Mouse (Mus musculus) neural tube, embryonic 15.5 days (tissue): ENCODE results near the gene Atp13a2. TPM values are rescaled to one million over a fixed set of nuclear protein-coding genes. Genes with fewer than 3 reads are reported as not detected.

ENCODE experiments used
- ATAC-seq: fragments of 200-750 bp; cut with Nextera tagmentation; 2 replicates; pipeline ENCODE4 v1.8.0; 2017; ENCODE audit warnings: mild to moderate bottlenecking, moderate TSS enrichment, moderate library complexity; ENCODE audit not compliant: low FRiP score
- H3K27ac ChIP-seq: fragments of 300-500 bp; sonication (generic); replicated peaks from 2 replicates; pipeline ENCODE4 v1.5.1; 2015; ENCODE audit warnings: mild to moderate bottlenecking, inconsistent platforms
- H3K27me3 ChIP-seq: fragments of 300-500 bp; sonication (generic); replicated peaks from 2 replicates; pipeline ENCODE4 v1.6.1; 2015; ENCODE audit warnings: inconsistent platforms
- H3K36me3 ChIP-seq: fragments of 300-500 bp; sonication (generic); 2 replicates; pipeline ENCODE4 v1.6.1; 2015; ENCODE audit warnings: inconsistent platforms
- H3K4me1 ChIP-seq: fragments of 300-500 bp; sonication (generic); 2 replicates; pipeline ENCODE4 v1.6.1; 2015; ENCODE audit warnings: inconsistent platforms
- H3K4me2 ChIP-seq: fragments of 300-500 bp; sonication (generic); 2 replicates; pipeline ENCODE4 v1.6.1; 2015; ENCODE audit warnings: inconsistent platforms, mild to moderate bottlenecking, moderate library complexity
- H3K4me3 ChIP-seq: fragments of 300-500 bp; sonication (generic); replicated peaks from 2 replicates; pipeline ENCODE4 v1.5.1; 2015; ENCODE audit warnings: mild to moderate bottlenecking, inconsistent platforms
- H3K9ac ChIP-seq: fragments of 300-500 bp; sonication (generic); replicated peaks from 2 replicates; pipeline ENCODE4 v1.6.1; 2015; ENCODE audit warnings: mild to moderate bottlenecking, inconsistent platforms
- H3K9me3 ChIP-seq: fragments of 300-500 bp; sonication (generic); replicated peaks from 2 replicates; pipeline ENCODE4 v1.6.1; 2016; ENCODE audit warnings: inconsistent platforms
- WGBS: fragments of 180-500 bp; shearing (Covaris S2); methylation state at CpG from one replicate; pipeline ENCODE4 v1.1.7; 2015; ENCODE audit warnings: mixed read lengths; 5-methylcytosine and 5-hydroxymethylcytosine counted together
- polyA plus RNA-seq: library from polyadenylated mRNA; unstranded; fragments of >200 nt; fragmentation: Nextera tagmentation; extraction: Ambion mirVana; gene quantifications from 2 replicates; pipeline ENCODE4 v1.2.1, GENCODE M21; 2015

The Atp13a2 gene
- polyA plus RNA-seq, 1 experiment from 2014 or later: 188 TPM

DNA sequence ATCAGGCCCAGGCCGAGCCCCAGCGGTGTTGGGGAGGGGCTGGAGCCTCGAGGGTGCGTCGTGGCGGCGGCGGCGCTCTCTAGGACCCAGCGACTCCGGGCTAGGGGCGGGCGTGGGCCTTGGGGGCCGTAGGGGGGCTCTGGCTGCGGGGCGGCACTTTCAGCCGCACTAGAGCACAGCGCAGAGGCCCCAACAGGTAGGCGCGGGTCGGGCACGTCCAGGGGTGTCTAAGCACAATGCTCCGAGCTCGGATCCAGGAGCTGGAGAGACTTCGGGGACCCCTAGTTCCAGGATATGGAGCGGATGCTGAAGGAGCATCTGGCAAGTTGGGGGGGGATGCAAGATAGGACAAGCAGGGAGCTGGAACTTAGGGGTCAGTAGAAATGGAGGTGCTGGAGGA lies 23.9 kb downstream of the Atp13a2 start:
- Histone ChIP-seq H3K9me3 (no peaks in the 10 kb centered on the region), H3K4me1 (peaks cover 37% of the 10 kb centered on the region), H3K9ac (peak overlapping the region; percentile 77), H3K27me3 (no peaks in the 10 kb centered on the region), H3K4me3 (peak overlapping the region; percentile 55), H3K36me3 (peaks cover 51% of the 10 kb centered on the region), H3K4me2 (peak overlapping the region; percentile 84), H3K27ac (peak overlapping the region; percentile 68)
- peak; percentile 85 for ATAC-seq
- under 1% methylated on average over 26 of the region's 26 CpGs for WGBS

DNA sequence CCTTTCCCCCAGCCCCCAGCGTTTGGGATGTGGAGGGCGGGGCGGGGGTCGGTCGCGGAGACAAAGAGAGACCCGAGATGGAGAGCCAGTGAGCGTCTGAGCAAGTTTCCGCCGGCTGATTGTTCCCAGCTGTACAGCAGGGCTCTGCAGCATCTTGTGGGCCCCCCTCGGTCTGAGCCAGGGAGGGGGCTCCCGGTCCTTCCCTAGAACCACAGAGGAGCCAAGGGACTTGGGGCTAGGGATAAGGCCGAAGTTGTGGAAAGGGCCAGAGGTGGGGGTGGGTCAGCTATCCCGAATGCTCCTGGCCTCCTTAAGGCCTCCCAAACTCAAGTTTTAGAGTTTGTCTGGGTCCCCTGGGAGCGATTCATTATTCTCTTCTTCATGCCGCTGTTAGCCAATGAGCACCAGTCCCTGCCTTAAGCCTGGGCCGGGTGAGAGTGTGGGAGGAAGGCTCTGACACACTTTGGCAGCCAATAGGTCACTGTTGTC lies 24.3 kb downstream of the Atp13a2 start:
- Histone ChIP-seq H3K27me3 (no peaks in the 10 kb centered on the region), H3K9me3 (no peaks in the 10 kb centered on the region), H3K9ac (peak overlapping the region; percentile 77), H3K4me1 (peaks cover 37% of the 10 kb centered on the region), H3K36me3 (peaks cover 51% of the 10 kb centered on the region), H3K27ac (peak overlapping the region; percentile 68), H3K4me2 (peak overlapping the region; percentile 84), H3K4me3 (peak overlapping the region; percentile 55)
- peak; percentile 36 for ATAC-seq
- WGBS: under 1% methylated on average over 17 of the region's 17 CpGs

DNA sequence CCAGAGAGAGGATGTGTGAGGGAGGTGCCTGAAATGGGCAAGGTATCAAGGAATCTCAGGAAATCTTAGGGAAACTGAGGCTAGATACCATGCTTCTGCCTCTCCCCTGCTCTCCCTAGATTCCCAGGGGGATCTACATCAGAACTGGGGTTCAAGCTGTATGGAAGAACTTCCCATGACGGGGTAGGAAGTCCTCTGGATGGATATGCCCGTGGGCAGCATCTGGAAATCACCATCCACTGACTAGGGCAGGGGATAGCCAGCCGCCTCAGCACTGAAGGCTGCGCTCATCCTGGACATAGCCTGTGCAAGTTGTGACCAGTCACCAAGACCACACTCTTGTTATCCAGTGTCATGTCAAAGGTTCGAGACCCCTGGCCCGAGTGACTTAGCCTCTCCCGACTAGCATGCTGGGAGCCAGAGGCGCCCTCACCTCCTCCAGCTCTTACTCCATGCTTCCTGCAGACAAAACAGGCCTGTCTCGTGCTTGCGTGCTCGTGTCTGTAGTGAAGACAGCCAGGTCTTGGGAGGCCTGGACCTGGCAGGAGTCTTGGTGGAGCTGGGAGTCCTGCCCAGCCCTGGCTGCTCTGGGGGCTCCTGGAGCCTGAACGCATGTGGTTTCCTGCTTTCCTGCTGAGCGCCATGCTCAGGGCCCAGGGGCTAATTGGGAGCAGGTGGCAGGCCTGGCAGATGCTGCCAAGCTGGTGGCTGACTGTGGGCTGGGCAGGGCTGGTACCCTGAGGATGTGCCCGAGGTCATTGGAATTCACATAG lies 25.1 kb downstream of the Atp13a2 start:
- Histone ChIP-seq H3K9ac (peak overlapping the region; percentile 77), H3K27me3 (no peaks in the 10 kb centered on the region), H3K36me3 (peaks cover 48% of the 10 kb centered on the region), H3K4me1 (peaks cover 37% of the 10 kb centered on the region), H3K9me3 (no peaks in the 10 kb centered on the region), H3K4me3 (peak overlapping the region; percentile 55), H3K27ac (peak overlapping the region; percentile 68), H3K4me2 (peak overlapping the region; percentile 84)
- 43% methylated on average over 14 of the region's 14 CpGs for WGBS
- ATAC-seq: no peak

DNA sequence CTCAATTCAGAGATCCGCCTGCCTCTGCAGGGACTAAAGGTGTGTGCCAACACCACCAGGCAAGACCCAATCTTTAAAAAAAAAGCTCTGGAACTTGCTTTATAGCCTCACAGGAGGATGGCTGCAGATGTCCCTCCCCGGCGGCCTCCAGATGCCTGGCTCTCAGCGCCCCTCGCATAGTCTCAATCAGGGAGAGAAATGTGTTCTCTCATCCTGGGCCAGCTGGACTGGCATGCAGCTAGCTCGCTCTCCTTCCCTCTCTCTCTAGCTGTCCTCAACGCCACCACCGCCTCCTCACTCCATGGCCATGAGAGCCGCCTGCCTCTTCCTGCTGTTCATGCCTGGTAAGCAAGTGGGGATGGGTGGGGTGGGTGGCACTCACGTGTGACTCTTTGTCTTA lies 25.9 kb downstream of the Atp13a2 start:
- peak overlapping the region; percentile 77; the same call in 1 of the 2 replicates for H3K9ac ChIP-seq
- peaks cover 43% of the 10 kb centered on the region for H3K36me3 ChIP-seq

DNA sequence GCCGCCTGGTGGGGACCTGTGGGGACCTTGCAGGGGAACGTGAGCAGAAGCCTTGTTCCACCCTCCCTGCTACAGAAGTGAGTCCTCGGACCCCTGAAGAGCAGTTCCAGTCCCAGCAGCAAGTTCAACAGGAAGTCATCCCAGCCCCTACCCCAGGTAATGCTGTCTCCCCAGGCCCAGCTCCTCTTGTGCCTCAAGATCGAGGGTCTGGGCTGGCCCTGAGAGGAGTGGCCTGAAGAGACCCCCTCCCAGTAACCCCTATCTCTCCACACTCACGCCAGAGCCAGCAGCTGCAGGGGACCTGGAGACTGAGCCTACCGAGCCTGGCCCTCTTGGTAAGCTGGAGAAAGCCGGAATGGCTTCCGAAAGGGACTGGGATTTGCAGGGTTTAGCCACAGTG lies 27.4 kb downstream of the Atp13a2 start:
- ATAC-seq: no peak
- no peak overlapping the region for H3K4me3 ChIP-seq
- no peak overlapping the region for H3K9ac ChIP-seq
- 80% methylated on average over 8 of the region's 8 CpGs for WGBS
- peaks cover 33% of the 10 kb centered on the region for H3K36me3 ChIP-seq
- no peaks in the 10 kb centered on the region for H3K27me3 ChIP-seq
- no peak overlapping the region for H3K4me2 ChIP-seq
- peaks cover 42% of the 10 kb centered on the region for H3K4me1 ChIP-seq
- H3K27ac ChIP-seq: no peak overlapping the region
- H3K9me3 ChIP-seq: no peaks in the 10 kb centered on the region

More for the DNA sequence above, 25.9 kb downstream of the Atp13a2 start:
- Histone ChIP-seq H3K4me1 (peaks cover 37% of the 10 kb centered on the region), H3K9me3 (no peaks in the 10 kb centered on the region), H3K4me2 (peak overlapping the region; percentile 84), H3K27ac (peak overlapping the region; percentile 68; the same call in 1 of the 2 replicates), H3K27me3 (no peaks in the 10 kb centered on the region), H3K4me3 (no peak overlapping the region)
- 56% methylated on average over 10 of the region's 10 CpGs for WGBS
- no peak for ATAC-seq

DNA sequence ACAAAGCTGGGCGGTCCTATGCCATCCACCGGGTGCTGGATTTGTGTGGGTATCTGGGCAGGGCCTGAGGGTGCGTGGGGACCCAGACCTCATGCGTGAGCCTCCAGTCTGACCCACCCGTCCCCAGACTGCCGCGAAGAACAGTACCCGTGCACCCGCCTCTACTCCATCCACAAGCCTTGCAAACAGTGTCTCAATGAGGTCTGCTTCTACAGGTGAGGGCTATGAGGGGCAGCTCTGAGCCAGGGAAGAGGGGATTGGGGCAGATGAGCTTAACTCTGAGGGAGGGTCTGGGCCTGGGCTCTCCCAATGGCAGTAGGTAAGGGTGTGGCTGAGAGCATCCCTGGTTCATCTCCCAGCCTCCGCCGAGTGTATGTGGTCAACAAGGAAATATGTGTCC lies 28.2 kb downstream of the Atp13a2 start:
- H3K4me1 ChIP-seq: peaks cover 49% of the 10 kb centered on the region
- H3K4me3 ChIP-seq: no peak overlapping the region
- peaks cover 33% of the 10 kb centered on the region for H3K36me3 ChIP-seq
- 96% methylated on average over 11 of the region's 11 CpGs for WGBS
- ATAC-seq: no peak
- H3K4me2 ChIP-seq: no peak overlapping the region
- no peaks in the 10 kb centered on the region for H3K27me3 ChIP-seq
- no peaks in the 10 kb centered on the region for H3K9me3 ChIP-seq
- no peak overlapping the region for H3K9ac ChIP-seq
- no peak overlapping the region for H3K27ac ChIP-seq

DNA sequence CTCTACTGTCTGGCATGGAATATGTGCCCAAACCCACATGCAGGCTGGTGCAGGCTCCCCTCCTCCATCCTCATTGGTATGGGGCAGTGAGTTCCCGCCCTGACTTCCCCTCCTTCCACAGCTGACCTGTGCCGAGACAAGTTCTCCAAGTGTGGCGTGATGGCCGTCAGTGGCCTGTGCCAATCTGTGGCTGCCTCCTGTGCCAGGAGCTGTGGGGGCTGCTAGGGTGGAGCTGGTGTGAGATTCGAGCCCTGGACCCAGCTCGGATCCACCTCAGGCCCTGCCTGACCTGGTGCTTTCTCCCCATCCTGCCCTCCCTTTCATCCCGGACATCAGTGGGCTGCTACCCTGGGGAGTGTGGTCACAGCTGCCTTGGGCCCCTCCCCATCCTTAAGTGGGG lies 28.7 kb downstream of the Atp13a2 start:
- no peak overlapping the region for H3K4me3 ChIP-seq
- H3K36me3 ChIP-seq: peaks cover 33% of the 10 kb centered on the region
- no peaks in the 10 kb centered on the region for H3K9me3 ChIP-seq
- ATAC-seq: no peak
- H3K4me2 ChIP-seq: no peak overlapping the region
- no peaks in the 10 kb centered on the region for H3K27me3 ChIP-seq
- WGBS: 80% methylated on average over 7 of the region's 7 CpGs
- no peak overlapping the region for H3K9ac ChIP-seq
- peaks cover 49% of the 10 kb centered on the region for H3K4me1 ChIP-seq
- H3K27ac ChIP-seq: no peak overlapping the region

DNA sequence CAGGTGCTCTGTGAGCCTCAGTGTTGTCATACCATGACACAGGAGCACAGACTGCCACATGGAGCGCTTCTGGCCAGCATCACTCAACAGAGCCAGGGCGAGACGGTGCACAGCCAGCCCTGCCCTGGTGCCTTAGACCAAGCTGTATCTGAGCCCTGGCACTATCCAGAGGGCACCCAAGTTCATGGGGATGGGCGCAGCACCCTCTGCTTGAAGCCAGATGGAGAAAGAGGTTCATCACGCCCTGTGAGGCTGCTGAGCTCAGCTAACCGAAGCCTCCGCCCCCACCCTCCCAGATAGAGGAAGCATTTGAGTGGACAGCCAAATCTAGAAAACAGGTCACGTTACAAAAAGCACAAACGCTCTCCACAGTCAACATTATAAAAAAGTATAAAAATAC lies 29.6 kb downstream of the Atp13a2 start:
- Histone ChIP-seq H3K4me1 (peaks cover 54% of the 10 kb centered on the region), H3K27me3 (no peaks in the 10 kb centered on the region), H3K36me3 (peaks cover 33% of the 10 kb centered on the region), H3K27ac (0 out of 2 replicates have a peak overlapping the region, but pooled peaks have one; percentile 28), H3K9me3 (no peaks in the 10 kb centered on the region), H3K9ac (no peak overlapping the region), H3K4me3 (no peak overlapping the region), H3K4me2 (no peak overlapping the region)
- ATAC-seq: no peak
- 83% methylated on average over 9 of the region's 9 CpGs for WGBS

DNA sequence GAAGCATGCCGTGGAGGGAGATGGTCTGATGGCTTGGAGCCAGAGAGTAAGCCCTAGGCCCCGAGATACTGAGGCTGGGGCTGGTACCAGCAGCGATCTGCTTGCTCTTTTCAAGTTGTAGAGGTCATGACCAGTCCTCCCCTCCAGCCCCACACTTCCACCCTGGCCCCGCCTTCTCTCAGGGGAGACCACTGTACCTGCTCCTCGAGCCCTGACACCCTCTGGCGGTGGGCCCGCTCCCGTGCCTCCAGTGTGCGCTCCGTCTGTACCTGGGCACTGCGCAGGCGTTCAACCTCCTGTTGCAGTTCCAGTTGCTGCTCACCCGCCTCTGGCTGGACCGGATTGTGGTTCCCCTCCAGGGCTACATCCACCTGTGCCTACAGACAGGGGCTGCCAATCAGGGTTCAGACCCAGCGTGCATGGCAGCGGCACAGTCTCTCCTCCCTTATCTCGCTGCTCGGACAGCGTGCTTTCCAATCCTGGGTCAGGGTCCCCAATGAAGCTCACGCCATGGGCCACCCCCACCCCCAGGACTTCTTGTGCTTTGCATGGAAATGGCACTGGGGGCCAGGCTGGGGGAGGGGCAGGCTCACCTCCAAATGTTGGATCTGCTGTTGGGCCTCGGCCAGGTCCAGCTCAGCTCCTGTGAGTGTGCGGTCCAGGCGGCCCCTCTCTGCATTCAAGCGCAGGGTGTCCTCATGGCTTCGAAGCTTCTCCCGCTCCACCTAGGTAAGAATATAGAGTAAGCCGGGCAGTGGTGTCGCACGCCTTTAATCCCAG lies 31.2 kb downstream of the Atp13a2 start:
- H3K9me3 ChIP-seq: no peaks in the 10 kb centered on the region
- H3K4me2 ChIP-seq: no peak overlapping the region
- H3K36me3 ChIP-seq: peaks cover 32% of the 10 kb centered on the region
- no peak overlapping the region for H3K4me3 ChIP-seq
- WGBS: 81% methylated on average over 29 of the region's 29 CpGs
- H3K9ac ChIP-seq: no peak overlapping the region
- peaks cover 48% of the 10 kb centered on the region for H3K4me1 ChIP-seq
- ATAC-seq: no peak
- no peaks in the 10 kb centered on the region for H3K27me3 ChIP-seq
- 0 out of 2 replicates have a peak overlapping the region, but pooled peaks have one; percentile 28 for H3K27ac ChIP-seq

DNA sequence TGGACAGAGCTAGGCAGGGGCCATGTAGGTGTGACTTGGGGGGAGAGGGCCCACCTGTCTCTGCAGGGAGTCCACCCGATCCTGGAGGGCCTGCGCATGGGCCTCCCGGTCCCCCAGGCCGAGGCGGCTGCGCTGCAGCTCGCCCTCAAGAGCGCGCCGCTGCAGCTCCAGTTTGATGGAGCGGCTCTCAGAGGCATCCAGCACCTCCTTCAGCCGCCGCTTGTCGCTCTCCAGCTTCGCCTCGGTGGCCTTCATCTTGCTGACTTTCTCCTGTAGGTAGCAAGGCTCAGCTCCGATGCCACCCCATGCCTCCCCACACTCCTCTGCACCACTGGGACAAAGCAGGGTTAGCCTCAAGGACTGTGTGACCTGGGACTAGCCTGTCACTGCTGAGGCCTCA lies 33.5 kb downstream of the Atp13a2 start:
- H3K36me3 ChIP-seq: peaks cover 15% of the 10 kb centered on the region
- WGBS: 85% methylated on average over 17 of the region's 17 CpGs

DNA sequence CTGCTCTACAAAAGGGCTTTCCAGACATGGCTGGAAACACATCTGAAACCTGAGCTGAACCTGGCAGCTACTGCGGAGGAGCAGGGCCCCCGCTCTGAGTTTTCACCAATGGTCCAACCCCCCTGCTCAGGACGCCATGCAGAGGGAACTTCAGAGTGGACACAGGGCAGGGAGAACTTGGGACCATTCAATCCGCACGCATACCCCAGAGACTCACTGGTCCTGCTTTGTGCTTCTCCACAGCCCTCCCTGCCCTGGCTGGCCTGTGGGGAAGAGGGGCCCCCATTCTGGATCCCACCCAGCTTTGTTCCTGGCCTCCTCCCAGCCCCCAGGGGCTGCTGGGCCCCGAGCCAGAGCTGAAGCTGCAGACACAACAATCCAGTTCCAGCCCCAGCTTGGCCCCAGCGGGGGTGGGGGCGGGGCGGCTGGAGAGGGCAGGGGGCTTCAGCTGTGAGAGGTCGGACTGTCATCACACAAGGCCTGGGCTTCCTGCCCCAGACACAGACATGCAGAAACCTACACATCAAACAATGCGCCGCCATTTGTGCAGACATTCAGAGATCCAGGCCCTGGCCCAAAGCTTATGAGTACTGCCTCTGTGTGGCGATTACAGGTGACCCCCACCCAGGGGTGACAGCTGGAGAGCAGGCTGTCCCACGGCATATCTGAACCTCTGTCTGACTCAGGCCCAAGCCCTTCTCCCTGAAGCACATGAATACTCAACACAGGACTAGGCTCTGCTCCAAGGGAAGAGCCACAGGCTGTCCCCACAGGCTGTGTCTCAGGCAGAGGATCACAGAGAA lies 34.3 kb downstream of the Atp13a2 start:
- 19% methylated on average over 14 of the region's 14 CpGs for WGBS
- Histone ChIP-seq H3K4me1 (peaks cover 37% of the 10 kb centered on the region), H3K36me3 (peaks cover 7% of the 10 kb centered on the region), H3K4me3 (no peak overlapping the region), H3K27ac (peak overlapping the region; percentile 81), H3K4me2 (no peak overlapping the region), H3K9ac (no peak overlapping the region), H3K9me3 (no peaks in the 10 kb centered on the region), H3K27me3 (no peaks in the 10 kb centered on the region)
- peak; percentile 60 for ATAC-seq

More for the DNA sequence above, 33.5 kb downstream of the Atp13a2 start:
- H3K4me2 ChIP-seq: no peak overlapping the region
- peaks cover 38% of the 10 kb centered on the region for H3K4me1 ChIP-seq
- no peaks in the 10 kb centered on the region for H3K9me3 ChIP-seq
- H3K27ac ChIP-seq: peak overlapping the region; percentile 81
- no peaks in the 10 kb centered on the region for H3K27me3 ChIP-seq
- ATAC-seq: no peak
- no peak overlapping the region for H3K9ac ChIP-seq
- no peak overlapping the region for H3K4me3 ChIP-seq
